Mouse (Mus musculus) c-Kit-negative CD71-positive TER-119-positive erythroid progenitor cells, embryonic 14.5 days (primary cell): ENCODE data around the gene Slc30a5.
A peak's percentile ranks its signal among the peaks of the same experiment; 100 is the strongest.
"Not testable (repeated sequence)": the region's sequence is repeated elsewhere in the genome, so short reads cannot be mapped to it uniquely, and the experiment has no call there.

Experiments
- DNase-seq: peaks from one replicate; pipeline ENCODE4 v3.0.0-alpha.2; 2013; ENCODE audit warnings: low read depth, low spot score

Gene Slc30a5

DNA sequence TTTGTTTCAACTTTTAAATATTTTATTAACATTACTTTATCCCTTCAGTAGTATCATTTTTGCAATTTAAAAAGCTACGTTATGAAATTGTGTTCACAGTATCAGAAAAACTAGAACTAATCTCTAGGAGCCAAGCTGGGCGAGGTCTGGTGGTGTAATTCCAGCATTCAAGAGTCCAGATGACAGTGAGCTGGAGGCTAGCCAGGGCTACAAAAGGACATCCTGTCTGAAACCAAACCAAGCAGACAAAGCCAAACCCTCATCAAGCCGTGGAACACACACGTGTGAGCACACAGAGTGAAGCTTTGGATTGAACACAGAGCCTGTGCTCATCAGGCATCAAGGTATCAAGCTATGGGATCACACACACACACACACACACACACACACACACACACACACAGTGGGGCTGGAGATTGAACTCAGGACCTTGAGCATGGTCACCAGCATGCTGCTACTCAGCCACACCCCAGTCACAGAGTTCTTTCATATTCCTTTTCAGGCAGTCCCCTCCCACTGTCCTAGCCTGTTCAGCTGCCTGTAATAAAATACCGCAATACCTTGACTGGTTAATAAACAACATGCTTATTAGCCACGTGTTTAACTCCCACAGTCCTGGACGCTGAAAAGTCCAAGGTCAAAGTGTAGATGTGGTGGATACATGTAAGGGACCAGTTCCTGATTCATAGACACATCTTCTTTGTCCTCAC, 9.9 kb upstream of the Slc30a5 start:
- DNase-seq: no peak

DNA sequence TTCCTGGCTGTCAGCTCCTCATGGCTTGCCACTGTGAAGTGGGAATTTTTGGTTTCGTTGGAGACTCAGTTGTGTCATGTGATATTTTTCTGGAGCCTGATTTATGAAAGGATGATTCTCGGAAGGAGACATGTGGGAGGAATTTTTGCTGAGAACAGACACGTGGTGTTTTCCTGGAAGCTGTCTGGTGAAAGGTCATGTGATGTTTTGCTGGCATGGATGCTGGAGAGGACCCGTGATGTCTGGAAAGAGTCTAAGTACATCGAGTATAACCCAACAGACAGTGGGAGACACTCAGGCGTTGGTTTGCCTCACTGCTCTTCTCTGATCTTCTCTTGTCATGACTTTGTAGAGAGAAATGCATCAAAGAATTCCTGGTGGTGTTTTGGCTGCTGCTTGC, 8.5 kb upstream of the Slc30a5 start:
- DNase-seq: no peak

DNA sequence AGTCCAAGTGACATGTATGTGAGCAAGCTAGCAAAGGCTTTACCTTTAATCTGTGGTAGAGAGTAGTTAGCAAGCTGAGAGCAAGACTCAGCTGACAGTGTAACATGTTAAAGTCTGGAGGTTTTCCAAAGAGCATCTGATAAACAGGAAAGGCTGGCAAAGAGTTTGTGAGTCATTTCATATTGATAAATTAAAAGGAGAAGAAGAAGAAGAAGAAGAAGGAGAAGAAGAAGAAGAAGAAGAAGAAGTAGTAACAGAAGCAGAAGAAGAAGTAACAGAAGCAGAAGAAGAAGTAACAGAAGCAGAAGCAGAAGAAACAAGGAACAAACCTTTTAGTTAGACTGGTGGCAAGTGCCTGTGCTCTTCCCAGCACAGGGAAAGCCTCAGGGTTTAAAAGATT, 1.6 kb upstream of the Slc30a5 start:
- no peak for DNase-seq

DNA sequence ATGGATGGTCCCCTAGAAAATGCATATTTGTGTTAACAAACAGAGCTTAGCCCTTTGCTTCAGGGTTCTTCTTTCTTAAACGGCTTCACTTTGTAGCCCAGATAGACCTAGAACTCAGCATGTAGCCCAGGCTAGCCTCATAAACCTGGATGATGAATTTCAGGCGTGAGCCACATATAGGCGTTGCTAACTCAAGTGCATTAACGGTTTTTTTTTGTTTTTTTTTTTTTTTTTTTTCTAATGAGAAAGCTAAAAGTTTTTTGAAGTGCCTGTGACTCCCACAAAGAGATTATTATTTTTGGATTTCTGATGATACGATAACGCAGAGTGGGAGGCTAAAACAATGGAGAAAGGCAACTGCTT, 394 bp upstream of the Slc30a5 start:
- no peak for DNase-seq

DNA sequence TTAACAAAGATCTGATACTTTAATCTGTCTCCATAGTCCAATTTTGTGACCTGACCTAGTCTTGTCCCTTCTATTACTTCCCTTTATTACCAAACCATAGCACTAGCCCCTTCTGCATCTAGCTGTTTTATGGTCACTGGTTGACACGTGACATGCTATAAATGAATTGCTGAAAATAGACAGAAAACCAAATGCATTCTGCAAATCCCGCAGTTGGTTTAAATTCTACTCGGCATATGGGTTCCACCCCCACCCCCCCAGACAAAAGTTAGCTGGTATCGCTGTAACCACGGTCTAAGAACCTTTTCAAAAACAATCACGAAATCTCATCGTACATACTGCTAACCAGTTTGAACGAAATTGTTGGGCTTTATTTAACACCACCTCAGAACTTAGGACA, 1.0 kb downstream of the Slc30a5 start:
- DNase-seq: peak; percentile 16

DNA sequence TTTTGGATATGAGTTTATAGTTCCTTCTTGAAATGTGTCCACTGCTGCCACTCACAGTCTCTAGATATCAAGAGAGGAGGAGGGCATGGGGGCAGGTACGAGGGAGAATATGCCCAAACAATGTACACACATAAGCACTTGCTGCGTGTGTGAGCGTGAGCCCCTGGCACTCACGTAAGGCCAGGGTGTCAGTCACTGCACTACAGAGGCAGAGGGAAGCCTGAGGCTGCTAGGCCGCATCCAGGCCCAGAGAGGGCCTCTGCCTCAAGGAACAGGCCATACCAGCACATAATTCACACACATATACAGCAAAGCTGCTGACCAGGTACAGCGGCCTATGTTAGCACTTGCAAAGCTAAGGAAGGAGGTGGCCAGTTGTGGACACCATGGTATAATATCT, 2.1 kb downstream of the Slc30a5 start:
- DNase-seq: no peak

DNA sequence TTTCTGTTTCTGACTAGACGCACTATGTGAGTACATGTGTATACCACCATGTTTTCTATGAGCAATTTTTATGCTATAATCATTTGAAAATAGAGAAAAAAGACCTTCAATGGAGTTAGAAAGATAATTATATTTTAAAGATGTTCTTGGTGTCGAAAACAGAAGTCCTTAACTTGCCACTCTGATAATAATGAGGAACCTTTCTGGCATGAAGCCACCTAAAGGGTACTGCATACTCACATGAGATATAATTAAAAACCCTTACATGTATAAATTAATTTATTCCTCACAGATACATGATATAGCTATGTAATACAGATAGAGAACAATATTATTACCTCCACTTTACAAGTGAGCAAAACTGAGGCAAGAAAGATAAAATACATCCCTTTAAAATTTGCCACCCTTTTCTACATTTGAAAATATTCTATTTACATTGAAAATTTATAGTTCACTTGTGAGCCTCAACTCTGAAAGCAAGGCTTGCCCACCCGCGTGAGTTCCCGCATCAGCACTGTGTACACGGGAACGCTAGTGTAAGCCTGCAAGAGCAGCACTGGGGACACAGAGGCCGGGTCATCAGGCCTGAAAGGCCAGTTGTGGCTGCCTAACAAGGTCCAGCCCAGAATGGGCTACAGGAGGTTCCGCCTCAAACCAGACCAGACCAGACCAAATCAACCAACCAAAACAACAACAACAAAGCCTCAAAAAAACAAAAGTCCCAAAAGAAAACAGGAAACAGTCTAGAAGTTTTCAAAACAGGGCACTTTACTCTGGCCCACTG, 7.4 kb downstream of the Slc30a5 start:
- no peak for DNase-seq

DNA sequence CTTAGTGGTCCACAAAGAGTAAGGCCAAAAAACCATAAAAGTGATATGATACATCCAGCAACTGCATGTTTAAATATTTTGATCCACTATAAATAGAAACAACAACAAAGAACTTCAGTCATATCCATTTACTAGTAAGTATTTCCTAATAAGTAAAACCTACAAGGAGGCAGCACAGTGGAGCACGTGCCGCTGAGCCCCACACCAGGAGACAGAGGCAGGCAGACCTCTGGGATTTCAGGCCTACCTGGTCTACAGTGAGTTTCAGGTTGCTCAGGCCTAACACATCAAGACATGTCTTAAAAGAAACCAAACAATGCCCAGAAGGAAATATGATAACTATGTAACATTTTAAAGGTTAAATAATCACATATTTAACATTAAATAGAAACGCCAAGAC, 8.3 kb downstream of the Slc30a5 start:
- DNase-seq: no peak

DNA sequence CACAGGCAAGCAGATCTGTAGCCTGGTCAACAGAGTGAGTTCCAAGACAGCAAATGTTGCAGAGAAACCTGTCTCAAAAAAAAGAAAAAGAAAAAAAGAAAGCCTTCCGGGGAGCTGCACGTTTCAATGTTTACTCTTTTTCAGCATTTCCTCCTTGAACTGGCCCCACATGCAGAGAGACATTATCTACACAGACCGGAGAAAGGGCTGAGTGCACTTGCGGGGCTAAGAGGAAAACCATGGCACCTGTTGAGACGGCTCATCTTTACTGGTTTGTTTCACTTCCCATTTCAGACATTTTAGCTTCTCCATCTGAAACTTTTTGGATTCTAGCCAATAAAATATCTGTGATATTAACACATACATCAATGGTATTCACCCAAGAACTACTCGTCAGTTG, 8.9 kb downstream of the Slc30a5 start:
- DNase-seq: no peak

DNA sequence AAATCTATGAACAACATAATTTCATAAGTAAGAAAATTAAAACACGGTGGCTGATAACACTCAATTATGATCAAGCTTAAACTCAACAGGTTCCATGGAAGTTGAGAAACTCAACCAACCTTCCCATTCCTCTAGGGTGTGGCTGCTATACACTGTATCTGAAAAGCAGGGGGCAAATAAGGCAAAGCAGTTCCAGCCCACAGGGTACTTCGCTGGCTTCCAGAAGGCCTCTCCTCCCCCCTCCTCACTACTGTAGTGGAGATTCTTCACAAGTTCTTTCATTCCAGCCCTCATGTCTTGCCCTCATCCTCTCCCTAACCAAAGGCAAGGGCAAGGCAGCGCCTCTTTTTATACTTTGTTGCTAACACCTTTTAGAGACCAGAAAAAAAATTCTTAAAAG, 9.4 kb downstream of the Slc30a5 start:
- DNase-seq: no peak

DNA sequence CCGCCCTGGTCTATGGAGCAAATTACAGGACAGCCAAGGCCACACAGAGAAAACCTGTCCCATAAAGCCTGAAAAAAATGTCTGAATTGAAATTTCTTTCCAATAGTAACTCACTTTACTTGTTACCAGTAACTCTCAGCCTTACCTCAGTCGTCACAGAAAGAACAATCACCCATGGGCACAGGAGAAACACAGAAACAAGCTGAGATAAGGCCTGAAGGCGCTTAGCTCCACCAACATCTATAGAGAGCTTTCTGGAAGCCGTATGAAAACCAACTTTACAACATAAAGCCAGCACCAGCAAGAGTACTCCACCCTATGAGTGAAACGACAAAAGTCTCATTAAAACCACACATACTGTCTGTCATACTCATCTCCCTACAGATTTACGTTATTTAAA, 18.8 kb downstream of the Slc30a5 start:
- no peak for DNase-seq

DNA sequence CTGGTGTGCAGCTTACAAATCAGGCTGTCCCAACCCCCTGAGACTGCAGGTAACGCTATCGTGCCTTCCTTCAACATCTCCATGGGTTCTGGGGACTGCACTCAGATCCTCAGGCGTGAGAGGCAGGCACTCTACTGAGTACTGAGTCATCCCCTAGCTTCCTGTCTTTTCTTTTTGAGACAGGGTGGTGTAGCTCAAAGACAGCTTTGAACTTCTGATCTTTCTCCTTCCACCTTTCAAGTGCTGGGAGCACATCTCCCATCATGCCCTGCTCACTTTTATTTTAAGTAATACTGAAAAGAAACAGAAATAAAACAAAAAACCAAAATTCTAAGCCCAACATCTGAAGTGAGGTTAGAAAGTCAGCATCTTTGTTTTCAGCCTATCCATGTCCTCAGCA, 27.5 kb downstream of the Slc30a5 start:
- DNase-seq: no peak

DNA sequence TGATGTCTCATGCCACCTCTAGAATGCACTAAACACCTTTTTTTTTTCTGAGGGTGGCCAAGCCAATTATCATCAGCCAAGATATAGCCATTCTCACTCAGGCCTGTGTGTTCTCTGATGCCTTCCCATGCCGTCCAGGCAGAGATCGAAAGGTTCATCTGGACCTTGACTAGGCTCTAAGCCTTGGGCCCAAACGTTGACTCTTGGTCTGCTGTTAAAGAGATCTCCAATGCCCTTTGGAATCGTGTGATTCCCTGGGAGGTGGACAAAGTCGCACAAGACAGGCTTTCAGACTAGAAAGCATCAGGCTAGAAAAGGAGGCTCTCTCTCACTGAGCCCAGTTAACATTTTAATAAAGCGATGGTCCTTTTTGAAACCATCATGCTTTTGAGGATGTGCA, 36.1 kb downstream of the Slc30a5 start:
- no peak for DNase-seq

DNA sequence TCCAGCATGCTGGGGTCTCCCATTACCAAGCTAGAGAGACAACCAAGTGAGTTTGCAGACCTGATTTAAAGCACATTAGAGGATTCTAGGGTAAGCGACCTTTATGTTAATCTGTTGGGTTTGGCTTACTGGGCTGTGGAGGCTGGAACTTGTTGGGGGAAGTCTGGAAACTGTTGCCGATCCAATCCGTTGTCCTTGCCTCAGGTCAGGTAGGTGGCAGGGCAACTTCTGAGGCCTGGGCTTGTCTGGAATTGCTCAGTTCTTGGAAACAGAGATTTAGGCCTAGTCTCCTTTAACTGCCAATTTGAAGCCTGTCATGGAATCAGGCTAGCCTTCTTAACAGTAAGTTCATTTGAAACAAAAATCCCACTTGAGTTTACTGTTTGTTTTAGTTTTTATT, 44.1 kb downstream of the Slc30a5 start:
- no peak for DNase-seq

DNA sequence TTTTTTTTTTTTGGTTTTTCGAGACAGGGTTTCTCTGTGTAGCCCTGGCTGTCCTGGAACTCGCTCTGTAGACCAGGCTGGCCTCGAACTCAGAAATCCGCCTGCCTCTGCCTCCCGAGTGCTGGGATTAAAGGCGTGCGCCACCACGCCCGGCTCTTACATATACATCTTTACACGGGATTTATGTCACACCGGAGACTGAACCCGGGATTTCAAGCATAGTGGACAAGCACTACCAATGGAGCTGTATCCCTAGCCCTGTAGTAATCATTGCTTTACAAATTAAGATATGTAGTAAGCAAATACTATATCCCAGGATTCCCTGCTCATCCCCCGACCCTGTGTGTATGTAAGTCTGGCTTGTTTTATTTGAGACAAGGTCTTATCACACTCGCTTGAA, 45.2 kb downstream of the Slc30a5 start:
- not testable (repeated sequence) for DNase-seq

DNA sequence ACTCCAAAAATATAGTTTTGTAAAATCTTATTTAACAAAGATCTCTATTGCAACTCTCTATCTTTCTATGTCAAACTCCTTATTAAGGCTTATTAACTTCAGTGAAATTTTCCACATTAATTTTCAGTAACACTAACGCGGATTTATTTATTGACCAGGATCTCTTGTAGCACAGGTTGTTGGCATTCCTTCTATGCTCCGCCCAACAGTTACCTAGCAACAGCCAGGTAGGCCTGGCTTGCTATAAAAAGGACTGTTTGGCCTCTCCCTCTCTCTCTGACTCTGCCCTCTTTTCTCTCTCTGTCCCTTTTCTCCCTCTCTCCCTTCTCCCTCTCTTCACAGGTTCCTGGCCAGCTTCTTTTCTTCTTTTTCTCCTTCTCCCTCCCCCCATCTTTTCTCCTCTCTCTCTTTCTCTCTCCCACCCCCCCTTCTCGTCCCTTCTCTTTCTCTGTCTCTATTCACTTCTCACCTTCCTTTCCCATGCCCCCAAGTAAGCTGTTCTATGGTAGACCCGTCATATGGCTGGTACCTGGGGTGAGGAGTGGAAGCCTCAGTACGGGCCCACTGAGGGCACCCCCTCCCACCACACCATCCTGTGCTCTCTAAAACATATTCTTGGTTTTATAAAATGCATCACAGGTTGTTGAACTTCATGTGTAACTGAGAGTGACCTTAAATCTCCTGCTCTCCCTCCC, 45.8 kb downstream of the Slc30a5 start:
- no peak for DNase-seq

DNA sequence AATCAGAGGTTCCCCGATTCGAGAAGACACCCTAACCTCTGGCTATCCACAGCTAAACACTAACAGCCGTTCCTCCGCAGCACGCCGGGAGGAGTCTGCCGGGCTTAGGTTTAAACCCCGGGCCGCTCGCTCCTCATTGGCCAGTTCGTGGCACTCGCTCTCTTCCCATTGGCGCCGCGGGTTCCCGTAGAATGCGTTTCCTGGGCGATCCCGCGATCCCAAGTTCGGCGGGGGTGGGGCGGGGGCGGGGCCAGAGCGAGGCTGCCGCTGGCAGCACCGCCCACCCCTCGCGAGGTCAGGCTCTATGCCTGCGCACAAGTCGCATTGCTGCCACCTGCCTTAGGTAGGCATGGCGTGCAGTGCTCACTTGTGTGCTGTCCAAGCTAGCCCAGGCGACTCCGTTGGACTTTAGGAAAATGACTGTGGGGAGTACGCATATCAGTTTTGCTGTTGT, 46.8 kb downstream of the Slc30a5 start, which contains the start of gene Ccnb1:
Ccnb1 (minus strand) TSS at position 157 of the 454 bp plus-strand sequence.
- peak; percentile 94 for DNase-seq

DNA sequence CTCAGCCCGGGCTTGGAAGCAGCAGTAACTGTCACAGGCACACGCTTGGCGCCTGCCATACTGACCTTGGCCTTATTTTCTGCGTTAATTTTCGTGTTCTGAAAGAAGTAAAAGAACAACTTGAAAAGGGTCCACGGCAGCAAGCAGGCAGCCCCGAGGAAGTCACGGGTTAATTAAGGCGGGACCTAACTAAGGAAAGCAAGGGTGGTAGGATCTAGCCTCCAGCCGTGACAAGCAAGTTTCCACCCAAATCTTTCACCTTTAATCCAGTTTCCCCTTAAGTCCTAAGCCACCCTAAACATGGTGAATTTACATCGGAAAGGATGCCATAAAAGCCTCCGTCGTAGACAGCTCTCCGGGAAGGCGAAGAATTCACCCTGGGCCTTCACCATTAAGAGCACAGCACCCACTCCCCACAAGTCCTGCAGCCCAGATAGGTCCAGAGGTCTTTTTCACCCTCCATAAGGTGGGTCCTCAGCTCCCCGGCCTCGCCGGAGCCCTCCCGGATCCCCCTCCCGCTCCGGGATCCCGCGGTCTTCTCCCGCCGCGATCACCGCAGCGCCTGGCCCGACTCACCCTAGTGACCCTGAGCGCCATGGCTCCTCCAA, 47.3 kb downstream of the Slc30a5 start:
- DNase-seq: peak; percentile 46

DNA sequence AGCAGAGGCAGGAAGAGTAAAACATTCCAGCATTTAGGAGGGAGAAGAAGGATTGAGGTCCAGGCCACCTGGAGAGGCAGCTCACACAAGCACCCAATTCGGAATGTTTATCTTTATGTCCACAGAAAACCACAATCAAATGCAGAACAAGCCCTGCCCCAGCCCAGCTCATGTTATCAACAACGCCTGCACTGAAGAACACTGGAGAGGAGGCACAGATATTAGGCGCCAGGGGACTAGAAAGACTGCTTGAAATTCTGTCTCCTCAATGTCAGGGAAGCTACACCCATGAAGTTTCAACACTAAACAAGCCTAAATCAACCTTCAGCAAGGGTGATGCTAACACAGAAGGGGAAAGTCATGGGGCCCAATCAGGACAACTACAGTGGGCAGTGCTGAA, 55.7 kb downstream of the Slc30a5 start:
- no peak for DNase-seq

DNA sequence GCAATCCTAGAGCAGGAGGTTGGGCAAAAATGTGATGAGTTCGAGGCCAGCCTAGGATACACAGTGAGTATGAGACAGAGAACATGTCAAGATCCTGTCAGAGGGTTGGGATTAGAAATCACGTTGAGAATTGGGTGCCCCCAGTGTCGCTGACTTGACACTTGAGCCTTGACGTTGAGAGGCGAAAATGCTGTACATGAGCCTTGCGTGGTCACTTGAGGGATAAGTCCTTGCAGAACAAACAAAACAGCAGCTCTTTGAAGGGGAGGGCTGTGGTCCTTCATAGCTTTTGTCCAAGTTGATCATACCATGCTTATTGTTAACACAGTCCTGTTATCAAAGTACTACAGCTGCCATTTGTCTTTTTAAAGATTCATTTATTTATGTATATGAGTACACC, 56.5 kb downstream of the Slc30a5 start:
- no peak for DNase-seq

DNA sequence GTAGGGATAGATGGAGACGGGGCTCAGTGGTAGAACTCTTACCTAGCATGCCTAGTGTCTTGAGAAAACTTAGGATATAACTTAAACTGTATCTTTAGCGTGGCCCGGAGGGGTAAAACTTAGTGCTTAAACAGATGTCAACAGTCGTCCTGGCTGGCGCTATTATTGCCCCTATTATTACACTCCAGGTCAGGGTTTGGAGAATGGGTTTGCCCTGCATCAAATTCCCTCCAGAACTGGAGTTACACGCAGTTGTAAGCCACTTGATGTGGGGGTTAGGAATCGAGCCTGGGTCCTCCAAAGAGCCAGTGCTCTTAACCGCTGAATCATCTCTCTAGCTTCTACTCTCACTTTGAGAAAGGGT, 57.2 kb downstream of the Slc30a5 start:
- no peak for DNase-seq
